Mouse (Mus musculus) CD4-positive helper T cell, adult 2 months (primary cell): ENCODE measurements around the gene Olfr798.

ENCODE experiments used
- DNase-seq: peaks from one replicate; pipeline ENCODE4 v3.0.0-alpha.2; 2012; ENCODE audit warnings: low read depth, missing footprints, low spot score

The Olfr798 gene

GRCm38 (mm10) chr10:129627834-129628233 lies at the start of gene Olfr798:
Gene Olfr798, minus strand, starts transcription at chr10:129627934.
- DNase-seq = no peak

GRCm38 (mm10) chr10:129673765-129674164 lies 46.0 kb upstream of the Olfr798 start, which contains the start of gene Olfr801:
Gene Olfr801, minus strand, starts transcription at chr10:129673865.
- DNase-seq = no peak

DNA sequence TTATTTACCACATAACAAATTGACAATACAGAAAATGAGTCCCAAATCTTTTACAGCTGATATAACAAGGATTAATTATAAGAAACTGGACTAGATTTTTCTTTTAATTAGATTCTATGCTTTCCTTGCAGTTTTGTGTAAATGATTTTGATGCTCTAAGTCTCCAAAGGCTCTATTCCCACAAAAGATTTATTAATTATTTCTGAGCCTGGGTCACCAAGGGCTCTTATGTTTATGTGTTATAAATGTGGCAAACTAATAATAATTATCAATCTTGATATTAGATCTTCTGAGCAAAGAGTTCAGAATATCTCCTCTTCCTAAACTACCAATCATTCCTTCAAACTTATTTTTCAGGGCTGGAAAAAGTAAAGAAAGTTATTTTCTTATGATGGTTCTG lies 29.7 kb upstream of the Olfr798 start, which contains the start of gene Olfr800:
Olfr800 (plus strand) TSS at position 301 of the 400 bp plus-strand sequence.
- no peak for DNase-seq

DNA sequence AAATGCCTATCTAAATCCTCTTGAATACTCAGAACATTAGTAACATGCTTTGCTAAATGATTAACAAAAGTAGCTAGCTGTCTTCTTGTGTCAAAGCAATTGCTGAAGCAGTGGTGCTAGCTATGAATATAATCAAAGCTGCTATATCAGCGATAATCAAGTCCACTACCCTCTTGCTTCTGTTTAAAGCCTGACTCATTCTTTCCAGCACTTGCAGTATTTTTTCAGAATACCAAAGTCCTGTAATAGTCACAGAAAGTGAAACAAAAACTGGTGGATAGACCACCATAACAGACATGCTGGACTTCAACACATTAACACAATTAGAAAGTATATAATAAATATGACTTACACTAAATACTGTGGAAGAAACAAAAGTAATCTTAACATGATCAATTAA lies 24.0 kb upstream of the Olfr798 start:
- DNase-seq = no peak

- DNase-seq = no peak
Measured at GRCm38 (mm10) chr10:129637184-129637583, 9.4 kb upstream of the Olfr798 start, which contains the start of gene Olfr799. Gene Olfr799, plus strand, starts transcription at chr10:129637484.

DNA sequence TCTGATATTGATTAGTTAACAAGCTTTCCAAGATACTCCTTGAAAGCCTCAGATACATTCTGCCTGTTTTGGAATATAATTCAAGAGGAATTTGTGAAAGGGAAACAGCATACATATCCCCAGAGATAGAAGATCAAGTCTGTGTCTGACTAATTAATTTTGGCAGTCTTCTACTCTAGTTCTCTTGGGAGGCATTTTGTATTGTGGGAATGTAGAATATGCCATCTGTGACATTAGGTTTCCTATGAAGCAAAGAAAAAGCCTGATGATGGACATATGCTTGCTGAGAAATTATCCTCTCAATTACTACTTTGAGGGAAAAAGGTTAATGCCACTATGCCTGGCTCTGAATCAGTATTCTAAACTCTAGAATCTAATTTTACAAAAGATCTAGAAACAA lies 4.5 kb downstream of the Olfr798 start:
- DNase-seq = no peak

- no peak for DNase-seq
Measured at GRCm38 (mm10) chr10:129621724-129622123, 6.0 kb downstream of the Olfr798 start.

- DNase-seq = no peak
Measured at GRCm38 (mm10) chr10:129612470-129612869, 15.3 kb downstream of the Olfr798 start, which contains the start of gene Olfr796. Gene Olfr796, minus strand, starts transcription at chr10:129612570.

DNA sequence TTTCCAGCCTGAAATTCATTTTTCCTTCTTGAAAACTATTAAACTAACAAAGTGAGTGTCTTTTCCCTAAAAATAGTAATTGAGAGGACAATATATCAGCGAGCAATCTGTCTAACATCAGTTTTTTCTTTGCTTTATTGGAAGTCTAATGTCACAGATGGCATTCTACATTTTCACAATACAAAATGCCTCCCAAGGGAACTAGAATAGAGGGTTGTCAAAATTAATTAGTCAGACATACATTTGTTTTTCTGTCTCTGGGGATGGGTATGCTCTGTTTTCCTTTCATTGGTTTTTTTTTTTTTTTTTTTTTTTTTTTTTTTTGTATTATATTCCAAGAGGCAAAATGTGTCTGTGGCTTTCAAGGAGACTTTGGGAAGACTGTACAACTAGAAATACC lies 50.7 kb downstream of the Olfr798 start:
- no peak for DNase-seq
